Mouse (Mus musculus) urinary bladder, postnatal 14 days (tissue): Measurements from ENCODE around the gene S100a13.

Source experiments
- DNase-seq: peaks from one replicate; pipeline ENCODE4 v3.0.0; 2021; ENCODE audit warnings: low spot score

The S100a13 gene

GRCm38 (mm10) chr3:90555954-90556353 is 41.7 kb downstream of the S100a13 start:
- DNase-seq: no peak

DNA sequence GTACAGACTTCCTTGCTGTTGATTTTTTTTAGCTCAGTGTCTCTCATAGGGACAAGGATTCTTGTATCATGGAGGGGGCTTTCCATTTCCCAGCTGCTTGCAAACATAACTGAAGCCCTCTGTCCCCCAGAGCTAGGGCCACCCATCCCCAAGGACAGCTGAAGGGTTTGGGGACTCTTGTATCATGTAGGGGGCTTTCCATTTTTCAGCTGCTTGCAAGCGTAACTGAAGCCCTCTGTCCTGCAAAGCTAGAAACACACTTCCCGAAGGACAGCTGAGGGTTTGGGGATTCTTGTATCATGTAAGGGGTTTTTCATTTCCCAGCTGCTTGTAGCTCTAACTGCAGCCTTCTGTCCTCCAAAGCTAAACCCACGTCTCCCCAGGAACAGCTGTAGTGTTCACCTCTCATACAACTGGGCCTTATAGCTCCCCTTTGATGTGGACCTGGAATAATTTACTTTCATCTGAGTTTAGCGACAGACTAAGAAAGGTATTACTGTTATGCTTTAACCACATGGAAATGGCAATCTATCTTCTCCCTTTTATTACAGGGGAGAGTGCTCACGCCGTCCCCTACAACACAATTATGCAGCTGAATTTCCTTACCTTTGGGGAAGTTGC is 45.9 kb downstream of the S100a13 start, which contains the start of gene S100a3:
Gene S100a3, plus strand, starts transcription at position 571 of the 621 bp plus-strand sequence.
- no peak for DNase-seq
